Mouse (Mus musculus) heart, adult 2 months (tissue): ENCODE data around the gene Trpd52l3.

Experiments used
- CTCF ChIP-seq: fragments of 200-600 bp; IDR thresholded peaks from 2 replicates; pipeline ENCODE4 v1.8.1; 2022; ENCODE audit warnings: antibody characterized with exemption, mild to moderate bottlenecking, moderate library complexity
- EP300 ChIP-seq: fragments of 200-500 bp; IDR thresholded peaks from 2 replicates; pipeline ENCODE4 v1.6.1; 2011; ENCODE audit warnings: low read depth, low read length, control low read depth; ENCODE audit not compliant: insufficient read depth
- POLR2A ChIP-seq: fragments of 200-500 bp; IDR thresholded peaks from 2 replicates; pipeline ENCODE4 v1.6.1; 2011; ENCODE audit warnings: mild to moderate bottlenecking, low read depth, low read length, control low read depth; ENCODE audit not compliant: insufficient read depth

DNA sequence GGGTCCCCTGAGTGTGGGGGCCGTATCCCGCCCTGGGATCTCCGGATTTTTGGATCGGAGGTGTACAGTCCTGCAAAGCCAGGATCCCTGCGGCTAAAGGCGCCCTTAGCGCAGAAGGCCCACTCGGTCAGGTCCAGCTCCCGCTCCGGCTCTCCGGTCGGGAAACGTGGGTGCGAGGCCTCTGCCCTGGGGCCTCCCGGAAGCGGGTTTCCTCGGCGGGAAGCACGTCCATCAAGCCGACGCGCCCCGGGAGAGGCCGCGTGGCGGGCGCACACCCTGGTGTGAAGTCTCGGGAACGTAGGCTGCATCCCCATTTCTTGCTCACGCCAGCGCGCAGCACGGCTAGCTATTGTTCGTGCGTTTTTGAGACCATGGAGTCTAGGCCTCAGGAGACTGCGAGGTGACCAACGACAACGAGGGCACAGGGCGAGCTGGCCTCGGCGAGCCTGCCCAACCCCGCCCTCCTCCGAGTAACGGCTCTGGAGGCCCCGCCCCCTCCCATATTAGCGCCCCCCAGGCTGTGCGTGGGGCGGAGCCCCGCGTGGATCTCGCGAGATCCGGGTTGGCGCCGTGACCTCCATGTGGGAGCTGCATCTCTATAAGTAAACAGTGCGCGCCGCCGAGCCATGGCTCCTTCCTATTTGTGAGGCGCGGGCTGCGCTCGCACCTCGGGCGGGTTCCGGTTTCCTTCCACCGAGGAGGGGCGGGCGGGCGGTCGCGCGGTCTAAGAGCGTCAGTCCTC lies 26.5 kb downstream of the Trpd52l3 start, which contains the start of gene Uhrf2:
- TF ChIP-seq CTCF (0 out of 2 replicates have a peak, but pooled peaks have one; percentile 2), EP300 (0 out of 2 replicates have a peak, but pooled peaks have one; percentile 27), POLR2A (peak; percentile 87)
